9 mouse cellular contexts compared by ENCODE assay signal in the genomic region with DNA sequence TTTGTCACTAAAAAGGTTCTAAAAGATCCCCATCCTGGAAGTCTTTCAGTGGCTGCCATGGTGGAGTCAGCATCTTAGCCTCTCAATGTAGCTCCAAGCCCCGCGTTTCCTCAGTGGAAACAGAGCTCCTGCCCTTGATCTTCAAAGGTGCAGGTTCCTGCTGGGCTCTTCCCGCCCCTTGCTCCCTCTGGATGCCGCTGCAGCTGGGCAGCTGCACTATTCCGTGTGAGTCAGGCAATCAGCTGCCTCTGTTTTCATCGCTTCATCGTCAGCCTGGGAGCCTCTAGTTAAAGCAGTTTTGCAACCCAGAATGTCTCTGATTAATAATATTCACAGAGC. TPM values are rescaled to one million over a fixed set of nuclear protein-coding genes. Genes with fewer than 3 reads are reported as not detected.
DNase-seq lines count a peak whose midpoint lies in the region; ATAC-seq and TF ChIP-seq lines count a peak whose summit lies in the region.
"Had no signal": no experiment of that assay in that cellular context is flagged by ENCODE, and none has a peak within 500 bp of the region (broad histone marks: within the 10 kb centered on the region; RNA-seq: fewer than 3 reads in every experiment).

No protein-coding gene starts in this region.

- H3K9me3 ChIP-seq in kidney, embryonic 15.5 days (replicated peaks), result no peaks in the 10 kb centered on the region
- no peaks in the 10 kb centered on the region for H3K9me3 ChIP-seq in MEL (replicated peaks; ENCODE audit: insufficient read depth, low read length)
- no peaks in the 10 kb centered on the region for H3K9me3 ChIP-seq in liver, embryonic 15.5 days (replicated peaks)
- H3K9me3 ChIP-seq: embryonic facial prominence, embryonic 13.5 days had no signal

- no peak for TF ChIP-seq RAD21 in MEL (IDR thresholded peaks at IDR 0.05; ENCODE audit: low read depth, low read length)

- 14% methylated on average over 7 of the region's 7 CpGs for WGBS in kidney, embryonic 15.5 days
- WGBS in liver, embryonic 15.5 days (ENCODE audit: insufficient replicate concordance), result 13% methylated on average over 7 of the region's 7 CpGs
- WGBS in kidney, adult 2 months, result 18% methylated on average over 7 of the region's 7 CpGs

- H3K79me2 ChIP-seq in MEL (ENCODE audit: control insufficient read depth, insufficient read depth, low read length, poor library complexity), result peaks cover 16% of the 10 kb centered on the region

- H3K36me3 ChIP-seq in kidney, embryonic 15.5 days, result no peaks in the 10 kb centered on the region
- H3K36me3 ChIP-seq in MEL (ENCODE audit: control insufficient read depth in 1 of 2, insufficient read depth in 2 of 2, low read length in 2 of 2), result peaks cover 0 to 27% of the 10 kb centered on the region in 2 experiments; a peak in 2 of 4 replicates
- no peaks in the 10 kb centered on the region for H3K36me3 ChIP-seq in liver, embryonic 15.5 days (replicated peaks)
- no peaks in the 10 kb centered on the region for H3K36me3 ChIP-seq in kidney, adult 2 months (ENCODE audit: control insufficient read depth, insufficient read depth, low read length)
- H3K36me3 ChIP-seq: embryonic facial prominence, embryonic 13.5 days had no signal

- H3K4me1 ChIP-seq in kidney, embryonic 15.5 days, result peaks cover 9% of the 10 kb centered on the region
- peaks cover 16 to 34% of the 10 kb centered on the region in 2 experiments for H3K4me1 ChIP-seq in MEL (ENCODE audit: control insufficient read depth in 1 of 2, insufficient read depth in 2 of 2, low read length in 2 of 2)
- peaks cover 13% of the 10 kb centered on the region for H3K4me1 ChIP-seq in liver, embryonic 15.5 days (replicated peaks)
- peaks cover 18% of the 10 kb centered on the region for H3K4me1 ChIP-seq in kidney, adult 2 months (ENCODE audit: control insufficient read depth, insufficient read depth, low read length)
- H3K4me1 ChIP-seq: embryonic facial prominence, embryonic 13.5 days had no signal

- peak overlapping the region; percentile 38 for H3K4me2 ChIP-seq in kidney, embryonic 15.5 days
- H3K4me2 ChIP-seq in liver, embryonic 15.5 days, result peak overlapping the region; percentile 56
- H3K4me2 ChIP-seq: embryonic facial prominence, embryonic 13.5 days had no signal

- 0 out of 4 replicates have a peak, but pooled peaks of 1 of the 2 experiments have one; percentile 14 for TF ChIP-seq EP300 in MEL (IDR thresholded peaks at IDR 0.05; ENCODE audit: low read depth in 1 of 2, low read length in 2 of 2)

- H3K4me3 ChIP-seq in kidney, embryonic 15.5 days (replicated peaks), result no peak overlapping the region
- peak overlapping the region; percentile 55 to 64 for H3K4me3 ChIP-seq in MEL (ENCODE audit: control insufficient read depth in 1 of 2, insufficient read depth in 1 of 2, low read depth in 2 of 2, low read length in 2 of 2)
- peak overlapping the region; percentile 22; the same call in 1 of the 2 replicates for H3K4me3 ChIP-seq in liver, embryonic 15.5 days (replicated peaks)
- no peak overlapping the region for H3K4me3 ChIP-seq in kidney, adult 2 months (ENCODE audit: insufficient read depth, low read depth, low read length)
- H3K4me3 ChIP-seq: embryonic facial prominence, embryonic 13.5 days had no signal

- H3K27ac ChIP-seq in kidney, embryonic 15.5 days, result 0 out of 2 replicates have a peak overlapping the region, but pooled peaks have one; percentile 7
- peak overlapping the region; percentile 98 for H3K27ac ChIP-seq in MEL (ENCODE audit: control insufficient read depth, low read depth, low read length)
- no peak overlapping the region for H3K27ac ChIP-seq in liver, embryonic 15.5 days (replicated peaks)
- no peak overlapping the region for H3K27ac ChIP-seq in kidney, adult 2 months (ENCODE audit: insufficient read depth, low read depth, low read length)
- H3K27ac ChIP-seq: embryonic facial prominence, embryonic 13.5 days had no signal

- TF ChIP-seq CTCF in MEL (IDR thresholded peaks at IDR 0.05 in 2 of 3, conservative IDR thresholded peaks at IDR 0.05 in 1 of 3; ENCODE audit: control insufficient read depth in 1 of 3, insufficient read depth in 1 of 3, low read depth in 2 of 3, low read length in 3 of 3, poor library complexity in 1 of 3, severe bottlenecking in 1 of 3), result no peak
- no peak for TF ChIP-seq CTCF in kidney, adult 2 months (conservative IDR thresholded peaks at IDR 0.05; ENCODE audit: insufficient read depth, insufficient read length, low read depth, low read length)

- ATAC-seq in kidney, embryonic 15.5 days (replicated peaks; ENCODE audit: low FRiP score), result no peak
- ATAC-seq in erythroblast, adult 5-6 weeks (replicated peaks; ENCODE audit: low FRiP score, poor library complexity, severe bottlenecking), result 0 out of 2 replicates have a peak, but pooled peaks have one; percentile 14
- no peak for ATAC-seq in liver, embryonic 15.5 days (ENCODE audit: insufficient read depth)

- H3K27me3 ChIP-seq in kidney, embryonic 15.5 days, result no peaks in the 10 kb centered on the region
- no peaks in the 10 kb centered on the region for H3K27me3 ChIP-seq in MEL (ENCODE audit: control insufficient read depth in 1 of 2, insufficient read depth in 2 of 2, low read length in 2 of 2)
- no peaks in the 10 kb centered on the region for H3K27me3 ChIP-seq in liver, embryonic 15.5 days
- no peaks in the 10 kb centered on the region for H3K27me3 ChIP-seq in kidney, adult 2 months (replicated peaks; ENCODE audit: control insufficient read depth, insufficient read depth, low read length)
- H3K27me3 ChIP-seq: embryonic facial prominence, embryonic 13.5 days had no signal

- no peak for TF ChIP-seq POLR2A in MEL (IDR thresholded peaks at IDR 0.05; ENCODE audit: control insufficient read depth in 1 of 2, insufficient read depth in 1 of 2, low read depth in 1 of 2, low read length in 2 of 2, poor library complexity in 1 of 2)
- no peak for TF ChIP-seq POLR2A in kidney, adult 2 months (IDR thresholded peaks at IDR 0.05; ENCODE audit: low read depth, low read length)

- no peak overlapping the region for H3K9ac ChIP-seq in kidney, embryonic 15.5 days
- peak overlapping the region; percentile 73 for H3K9ac ChIP-seq in MEL (ENCODE audit: control insufficient read depth, low read depth, low read length, poor library complexity, severe bottlenecking)
- H3K9ac ChIP-seq in liver, embryonic 15.5 days, result no peak overlapping the region
- H3K9ac ChIP-seq: embryonic facial prominence, embryonic 13.5 days had no signal

- DNase-seq in kidney, adult 8-10 months, result no peak
- peak; percentile 73 for DNase-seq in MEL (ENCODE audit: low read depth, low spot score)
- no peak for DNase-seq in natural killer cell, adult 2 months (ENCODE audit: low spot score in 2 of 2)
- DNase-seq in retina, postnatal 1 day, result no peak
- DNase-seq in kidney, adult 2 months, result no peak

TF ChIP-seq in MEL, 35 proteins besides CTCF, POLR2A, EP300 and RAD21:
- TF ChIP-seq JUND (IDR thresholded peaks at IDR 0.05; ENCODE audit: low read depth, low read length) (no peak), TBP (IDR thresholded peaks at IDR 0.05; ENCODE audit: low read depth, low read length) (no peak; the same call in 1 of the 2 replicates), MAX (IDR thresholded peaks at IDR 0.05; ENCODE audit: low read length) (0 out of 2 replicates have a peak, but pooled peaks have one; percentile 6), MYB (IDR thresholded peaks at IDR 0.05; ENCODE audit: low read depth, low read length) (no peak), CHD1 (IDR thresholded peaks at IDR 0.05; ENCODE audit: low read depth, low read length) (peak; percentile 80; the same call in 1 of the 2 replicates), RCOR1 (IDR thresholded peaks at IDR 0.05; ENCODE audit: low read depth, low read length) (no peak), ZKSCAN1 (IDR thresholded peaks at IDR 0.05; ENCODE audit: low read depth, low read length) (no peak), ZNF384 (IDR thresholded peaks at IDR 0.05; ENCODE audit: low read depth, low read length) (no peak)

RNA-seq across cellular contexts. Expression of a gene that starts 34.9 kb away (rescaled TPM):
- 3.0 and 3.4 TPM in 2 replicates for polyA plus RNA-seq in kidney, embryonic 15.5 days (2015; fragmentation: Nextera tagmentation; extraction: Ambion mirVana)
- total RNA-seq in MEL (2012; rRNA removed), result 0.96 and 1.3 TPM in 2 replicates
- polyA plus RNA-seq in MEL (2012; ENCODE audit: insufficient read depth in 1 of 2, insufficient read length in 2 of 2, low read depth in 1 of 2, low replicate concordance in 2 of 2, missing spikeins in 1 of 2), result 1 to 10 TPM in 1 of 2 experiments, not detected in 1; 1.7 TPM
- total RNA-seq in erythroblast, adult 5-6 weeks (2015; ENCODE audit: low replicate concordance), result not detected in 2 replicates
- total RNA-seq in erythroblast, adult 5-6 weeks (2017; ENCODE audit: low replicate concordance), result 2.1 TPM in 1 of 2 replicates, not detected in the other
- polyA plus RNA-seq in liver, embryonic 15.5 days (2015; fragmentation: Nextera tagmentation; extraction: Ambion mirVana), result 3.2 and 3.3 TPM in 2 replicates
- 5.6 and 6.9 TPM in 2 replicates for polyA plus RNA-seq in kidney, adult 2 months (2012; rRNA removed)

RNA-seq across cellular contexts. Expression of a gene that starts 51.1 kb away (rescaled TPM):
- 6.2 and 6.5 TPM in 2 replicates for polyA plus RNA-seq in kidney, embryonic 15.5 days (2015; fragmentation: Nextera tagmentation; extraction: Ambion mirVana)
- 12.0 and 16.1 TPM in 2 replicates for total RNA-seq in MEL (2012; rRNA removed)
- 10 to 100 TPM in 1 of 2 experiments, not detected in 1; 11.1 TPM for polyA plus RNA-seq in MEL (2012; ENCODE audit: insufficient read depth in 1 of 2, insufficient read length in 2 of 2, low read depth in 1 of 2, low replicate concordance in 2 of 2, missing spikeins in 1 of 2)
- total RNA-seq in erythroblast, adult 5-6 weeks (2015; ENCODE audit: low replicate concordance), result 0.58 and 1.0 TPM in 2 replicates
- 1.1 and 2.3 TPM in 2 replicates for total RNA-seq in erythroblast, adult 5-6 weeks (2017; ENCODE audit: low replicate concordance)
- polyA plus RNA-seq in liver, embryonic 15.5 days (2015; fragmentation: Nextera tagmentation; extraction: Ambion mirVana), result 0.62 and 0.76 TPM in 2 replicates
- polyA plus RNA-seq in kidney, adult 2 months (2012; rRNA removed), result 21.8 and 26.9 TPM in 2 replicates

Comparison
In these comparisons a context has a peak if more than half of its experiments do, and no peak if none do; other contexts are left out.
1. H3K27ac ChIP-seq: peak in kidney, embryonic 15.5 days (single experiment) and MEL (single experiment); none in liver, embryonic 15.5 days (single experiment) and kidney, adult 2 months (single experiment).
2. H3K4me3 ChIP-seq: peak in MEL (2 of 2) and liver, embryonic 15.5 days (single experiment); none in kidney, embryonic 15.5 days (single experiment) and kidney, adult 2 months (single experiment).